Mouse (Mus musculus): ENCODE data around the gene Arfgap3.
"Not testable (repeated sequence)": the region's sequence is repeated elsewhere in the genome, so short reads cannot be mapped to it uniquely, and the experiment has no call there.

The Arfgap3 gene

GRCm38 (mm10) chr15:83349954-83350711 is at the start of gene Arfgap3:
Gene Arfgap3, minus strand, starts transcription at chr15:83350247.
- DNase-seq (ENCODE audit: low read depth, low spot score): peak; percentile 94

- DNase-seq (ENCODE audit: low read depth, low spot score): peak; percentile 24
These were observed 42.7 kb upstream of the Arfgap3 start for GRCm38 (mm10) chr15:83392722-83393121.

- no peak for DNase-seq (ENCODE audit: low read depth, low spot score)
These were observed 37.9 kb upstream of the Arfgap3 start for GRCm38 (mm10) chr15:83387911-83388310.

GRCm38 (mm10) chr15:83383633-83384032 is 33.6 kb upstream of the Arfgap3 start:
- DNase-seq (ENCODE audit: low read depth, low spot score): no peak

GRCm38 (mm10) chr15:83383136-83383535 is 33.1 kb upstream of the Arfgap3 start:
- no peak for DNase-seq (ENCODE audit: low read depth, low spot score)

- no peak for DNase-seq (ENCODE audit: low read depth, low spot score)
These were observed 32.4 kb upstream of the Arfgap3 start for GRCm38 (mm10) chr15:83382467-83382866.

- DNase-seq (ENCODE audit: low read depth, low spot score): no peak
These were observed 27.1 kb upstream of the Arfgap3 start for GRCm38 (mm10) chr15:83377153-83377552.

GRCm38 (mm10) chr15:83375136-83375535 is 25.1 kb upstream of the Arfgap3 start:
- DNase-seq (ENCODE audit: low read depth, low spot score): peak; percentile 58

- no peak for DNase-seq (ENCODE audit: low read depth, low spot score)
These were observed 24.0 kb upstream of the Arfgap3 start for GRCm38 (mm10) chr15:83374076-83374475.

- not testable (repeated sequence) for DNase-seq (ENCODE audit: low read depth, low spot score)
These were observed 18.7 kb upstream of the Arfgap3 start for GRCm38 (mm10) chr15:83368702-83369101.

- DNase-seq (ENCODE audit: low read depth, low spot score): peak; percentile 18
These were observed 18.2 kb upstream of the Arfgap3 start for GRCm38 (mm10) chr15:83368261-83368660.

- peak; percentile 91 for DNase-seq (ENCODE audit: low read depth, low spot score)
These were observed 17.0 kb upstream of the Arfgap3 start for GRCm38 (mm10) chr15:83366933-83367552.

GRCm38 (mm10) chr15:83365697-83366096 is 15.7 kb upstream of the Arfgap3 start:
- no peak for DNase-seq (ENCODE audit: low read depth, low spot score)

GRCm38 (mm10) chr15:83364194-83364593 is 14.1 kb upstream of the Arfgap3 start:
- DNase-seq (ENCODE audit: low read depth, low spot score): no peak

GRCm38 (mm10) chr15:83362813-83363212 is 12.8 kb upstream of the Arfgap3 start:
- not testable (repeated sequence) for DNase-seq (ENCODE audit: low read depth, low spot score)

- not testable (repeated sequence) for DNase-seq (ENCODE audit: low read depth, low spot score)
These were observed 10.9 kb upstream of the Arfgap3 start for GRCm38 (mm10) chr15:83360899-83361298.

GRCm38 (mm10) chr15:83360140-83360539 is 10.1 kb upstream of the Arfgap3 start:
- no peak for DNase-seq (ENCODE audit: low read depth, low spot score)

GRCm38 (mm10) chr15:83358476-83358875 is 8.4 kb upstream of the Arfgap3 start:
- no peak for DNase-seq (ENCODE audit: low read depth, low spot score)

- no peak for DNase-seq (ENCODE audit: low read depth, low spot score)
These were observed 1.5 kb upstream of the Arfgap3 start for GRCm38 (mm10) chr15:83351546-83351945.

- no peak for DNase-seq (ENCODE audit: low read depth, low spot score)
These were observed 812 bp upstream of the Arfgap3 start for GRCm38 (mm10) chr15:83350859-83351258.

- DNase-seq (ENCODE audit: low read depth, low spot score): no peak
These were observed 658 bp downstream of the Arfgap3 start for GRCm38 (mm10) chr15:83349225-83349953.

GRCm38 (mm10) chr15:83348747-83349146 is 1.3 kb downstream of the Arfgap3 start:
- DNase-seq (ENCODE audit: low read depth, low spot score): no peak
